ENCODE assay signal across 8 mouse cellular contexts in the genomic region with DNA sequence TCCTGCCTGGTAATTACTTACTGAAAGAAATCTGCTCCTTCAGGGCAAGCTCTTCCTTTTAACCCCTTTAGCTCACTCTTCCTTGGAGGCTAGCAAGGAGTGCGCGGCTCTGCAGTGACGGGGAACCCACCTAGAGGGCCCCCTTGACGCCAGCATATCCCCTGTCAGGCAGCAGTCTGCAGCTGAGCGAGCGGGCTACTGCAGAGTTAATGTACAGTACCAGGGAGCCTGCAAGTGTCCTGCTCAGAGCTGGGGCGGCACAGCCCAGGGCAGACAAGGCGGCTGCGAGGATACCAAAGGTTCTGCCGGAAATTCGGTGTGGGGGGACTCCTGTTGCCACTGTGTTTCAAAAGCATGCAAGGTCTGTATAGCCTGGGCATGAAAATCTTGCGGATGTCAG.
DNase-seq lines count a peak whose midpoint lies in the region; ATAC-seq lines count a peak whose summit lies in the region.

No protein-coding gene starts in this region.

- peak; percentile 96 for DNase-seq in forebrain, embryonic 14.5 days (ENCODE audit: low spot score)
- DNase-seq in heart, postnatal 10 days, result peak; percentile 87 to 89
- DNase-seq in kidney, postnatal 4 days, result peak; percentile 90 to 93
- peak; percentile 86 for DNase-seq in neural tube, embryonic 11.5 days (ENCODE audit: low spot score)

- peaks cover 20% of the 10 kb centered on the region; the same call in 1 of the 2 replicates for H3K4me1 ChIP-seq in forebrain, embryonic 14.5 days (ENCODE audit: control insufficient read depth, insufficient read depth, low read length)
- 0 out of 2 replicates have a peak, but pooled peaks cover 5% of the 10 kb centered on the region for H3K4me1 ChIP-seq in liver, embryonic 15.5 days (replicated peaks)
- peaks cover 4% of the 10 kb centered on the region; the same call in 1 of the 2 replicates for H3K4me1 ChIP-seq in neural tube, embryonic 11.5 days (ENCODE audit: control insufficient read depth, insufficient read depth, low read length)
- H3K4me1 ChIP-seq in stomach, embryonic 16.5 days (ENCODE audit: control insufficient read depth, insufficient read depth, low read length), result peaks cover 16% of the 10 kb centered on the region

- no peaks in the 10 kb centered on the region for H3K9me3 ChIP-seq in forebrain, embryonic 14.5 days (replicated peaks; ENCODE audit: control insufficient read depth, low read length)
- H3K9me3 ChIP-seq in liver, embryonic 15.5 days (replicated peaks), result no peaks in the 10 kb centered on the region
- H3K9me3 ChIP-seq in neural tube, embryonic 11.5 days (ENCODE audit: control insufficient read depth, low read length), result no peaks in the 10 kb centered on the region
- H3K9me3 ChIP-seq in stomach, embryonic 16.5 days (replicated peaks; ENCODE audit: control insufficient read depth, low read length), result no peaks in the 10 kb centered on the region

- H3K4me2 ChIP-seq in forebrain, embryonic 14.5 days (ENCODE audit: low read length), result peak overlapping the region; percentile 65
- H3K4me2 ChIP-seq in liver, embryonic 15.5 days, result peak overlapping the region; percentile 68
- peak overlapping the region; percentile 57 for H3K4me2 ChIP-seq in neural tube, embryonic 11.5 days (ENCODE audit: low read depth)
- H3K4me2 ChIP-seq in stomach, embryonic 16.5 days (ENCODE audit: low read depth, low read length), result peak overlapping the region; percentile 92

- H3K9ac ChIP-seq in forebrain, embryonic 14.5 days (ENCODE audit: low read length), result peak overlapping the region; percentile 82
- no peak overlapping the region for H3K9ac ChIP-seq in liver, embryonic 15.5 days
- H3K9ac ChIP-seq in neural tube, embryonic 11.5 days (ENCODE audit: low read length), result peak overlapping the region; percentile 57
- H3K9ac ChIP-seq in stomach, embryonic 16.5 days (ENCODE audit: low read length), result peak overlapping the region; percentile 71

- intact Hi-C loops in heart, postnatal 10 days (cut with DNase I), result loop anchor here (5.0 kb wide), 3 partner anchors 36 to 209 kb away; no protein-coding TSS in a partner anchor

- WGBS in forebrain, embryonic 14.5 days, result under 1% methylated on average over 12 of the region's 12 CpGs
- WGBS in liver, embryonic 15.5 days (ENCODE audit: insufficient replicate concordance), result 1% methylated on average over 12 of the region's 12 CpGs
- WGBS in neural tube, embryonic 11.5 days, result under 1% methylated on average over 12 of the region's 12 CpGs
- under 1% methylated on average over 12 of the region's 12 CpGs for WGBS in stomach, embryonic 16.5 days

- H3K36me3 ChIP-seq in forebrain, embryonic 14.5 days (ENCODE audit: control insufficient read depth, insufficient read depth, low read length), result no peaks in the 10 kb centered on the region
- H3K36me3 ChIP-seq in liver, embryonic 15.5 days (replicated peaks), result no peaks in the 10 kb centered on the region
- H3K36me3 ChIP-seq in neural tube, embryonic 11.5 days (ENCODE audit: control insufficient read depth, insufficient read depth, low read length), result no peaks in the 10 kb centered on the region
- no peaks in the 10 kb centered on the region for H3K36me3 ChIP-seq in stomach, embryonic 16.5 days (ENCODE audit: control insufficient read depth, insufficient read depth, low read length)

- peak; percentile 32 for ATAC-seq in CD4-positive, CD25-positive, alpha-beta regulatory T cell, adult 4 months
- ATAC-seq in cerebellum, adult (ENCODE audit: insufficient number of reproducible peaks, low FRiP score, low TSS enrichment), result peak; percentile 88
- ATAC-seq in forebrain, embryonic 14.5 days, result peak; percentile 99
- ATAC-seq in liver, embryonic 15.5 days (ENCODE audit: insufficient read depth), result peak; percentile 75
- peak; percentile 92 for ATAC-seq in neural tube, embryonic 11.5 days (ENCODE audit: insufficient read depth, low FRiP score, low TSS enrichment)
- peak; percentile 97 for ATAC-seq in stomach, embryonic 16.5 days (ENCODE audit: insufficient read depth, low FRiP score)

- H3K4me3 ChIP-seq in forebrain, embryonic 14.5 days (ENCODE audit: low read depth, low read length), result peak overlapping the region; percentile 60
- peak overlapping the region; percentile 50 for H3K4me3 ChIP-seq in liver, embryonic 15.5 days (replicated peaks)
- H3K4me3 ChIP-seq in neural tube, embryonic 11.5 days (ENCODE audit: low read depth, low read length), result peak overlapping the region; percentile 39
- peak overlapping the region; percentile 65 for H3K4me3 ChIP-seq in stomach, embryonic 16.5 days (replicated peaks; ENCODE audit: low read length)

- H3K27ac ChIP-seq in forebrain, embryonic 14.5 days (ENCODE audit: low read depth, low read length), result peak overlapping the region; percentile 94
- peak overlapping the region; percentile 57 for H3K27ac ChIP-seq in liver, embryonic 15.5 days (replicated peaks)
- H3K27ac ChIP-seq in neural tube, embryonic 11.5 days (ENCODE audit: low read depth, low read length), result peak overlapping the region; percentile 65
- peak overlapping the region; percentile 93 for H3K27ac ChIP-seq in stomach, embryonic 16.5 days (ENCODE audit: low read length)

- no peaks in the 10 kb centered on the region for H3K27me3 ChIP-seq in forebrain, embryonic 14.5 days (replicated peaks; ENCODE audit: control insufficient read depth, insufficient read depth, low read length)
- no peaks in the 10 kb centered on the region for H3K27me3 ChIP-seq in liver, embryonic 15.5 days
- no peaks in the 10 kb centered on the region for H3K27me3 ChIP-seq in neural tube, embryonic 11.5 days (ENCODE audit: control insufficient read depth, insufficient read depth, low read length)
- H3K27me3 ChIP-seq in stomach, embryonic 16.5 days (ENCODE audit: control insufficient read depth, insufficient read depth, low read length), result no peaks in the 10 kb centered on the region

Comparison
In these comparisons a context has a peak if more than half of its experiments do, and no peak if none do; other contexts are left out.
1. Peak in every context shown above with its lines: DNase-seq, ATAC-seq, H3K4me3 ChIP-seq and H3K27ac ChIP-seq.
2. ATAC-seq: peak in every context shown above with its lines; median percentile 99 in forebrain, embryonic 14.5 days; 97 in stomach, embryonic 16.5 days; 92 in neural tube, embryonic 11.5 days; 88 in cerebellum, adult; 75 in liver, embryonic 15.5 days; 32 in CD4-positive, CD25-positive, alpha-beta regulatory T cell, adult 4 months.